Mouse (Mus musculus) bone marrow macrophage, adult 2 months (primary cell): ENCODE measurements at regions not wholly inside any gene's neighbourhood (a gene's known extent, or its start where the extent isn't known, plus 50 kb on each side); places are given as distances from the start of the nearest gene placed in this dataset.

ENCODE experiments used
- CTCF ChIP-seq: IDR thresholded peaks from 2 replicates; pipeline ENCODE4 v1.5.1; 2012; ENCODE audit warnings: low read depth, mild to moderate bottlenecking, low read length, moderate library complexity
- POLR2A ChIP-seq: IDR thresholded peaks from 2 replicates; pipeline ENCODE4 v1.6.1; 2012; ENCODE audit warnings: mild to moderate bottlenecking, low read depth, low read length, borderline replicate concordance

GRCm38 (mm10) chr17:49219512-49220197, 208.5 kb upstream of the Mocs1 start:
- no peak for TF ChIP-seq CTCF
- TF ChIP-seq POLR2A = no peak
